Mouse (Mus musculus) liver, embryonic 12.5 days (tissue): ENCODE data around the gene BC030867. TPM values are rescaled to one million over a fixed set of nuclear protein-coding genes. Genes with fewer than 3 reads are reported as not detected.
A peak's percentile ranks its signal among the peaks of the same experiment; 100 is the strongest.
"Not testable (repeated sequence)": the region's sequence is repeated elsewhere in the genome, so short reads cannot be mapped to it uniquely, and the experiment has no call there.

ENCODE experiments used
- ATAC-seq: fragments of 200-750 bp; cut with Nextera tagmentation; 2 replicates; pipeline ENCODE4 v1.8.0; 2017; ENCODE audit warnings: moderate number of reproducible peaks, mild to moderate bottlenecking, moderate library complexity
- H3K27ac ChIP-seq: fragments of 300-500 bp; sonication (generic); 2 replicates; pipeline ENCODE4 v1.5.1; 2016; ENCODE audit warnings: mild to moderate bottlenecking
- H3K27me3 ChIP-seq: fragments of 300-500 bp; sonication (generic); replicated peaks from 2 replicates; pipeline ENCODE4 v1.6.1; 2016; ENCODE audit warnings: mild to moderate bottlenecking, moderate library complexity
- H3K36me3 ChIP-seq: fragments of 300-500 bp; sonication (generic); 2 replicates; pipeline ENCODE4 v1.6.1; 2016; ENCODE audit warnings: mild to moderate bottlenecking, moderate library complexity
- H3K4me1 ChIP-seq: fragments of 300-500 bp; sonication (generic); 2 replicates; pipeline ENCODE4 v1.6.1; 2016
- H3K4me2 ChIP-seq: fragments of 300-500 bp; sonication (generic); 2 replicates; pipeline ENCODE4 v1.6.1; 2016; ENCODE audit warnings: mild to moderate bottlenecking, moderate library complexity
- H3K4me3 ChIP-seq: fragments of 300-500 bp; sonication (generic); 2 replicates; pipeline ENCODE4 v1.5.1; 2016; ENCODE audit warnings: mild to moderate bottlenecking, moderate library complexity
- H3K9ac ChIP-seq: fragments of 300-500 bp; sonication (generic); 2 replicates; pipeline ENCODE4 v1.6.1; 2016; ENCODE audit warnings: mild to moderate bottlenecking, moderate library complexity
- H3K9me3 ChIP-seq: fragments of 300-500 bp; sonication (generic); replicated peaks from 2 replicates; pipeline ENCODE4 v1.6.1; 2016; ENCODE audit warnings: mild to moderate bottlenecking, moderate library complexity
- WGBS: fragments of 180-500 bp; shearing (Covaris S2); methylation state at CpG from one replicate; pipeline ENCODE4 v1.1.7; 2016; ENCODE audit not compliant: insufficient replicate concordance; 5-methylcytosine and 5-hydroxymethylcytosine counted together
- polyA plus RNA-seq: library from polyadenylated mRNA; unstranded; fragments of >200 nt; fragmentation: Nextera tagmentation; extraction: Ambion mirVana; gene quantifications from 2 replicates; pipeline ENCODE4 v1.2.1, GENCODE M21; 2016

BC030867 gene
- polyA plus RNA-seq, 1 experiment from 2014 or later = 19.5 TPM

GRCm38 (mm10) chr11:102265816-102266215 is 17.1 kb downstream of the BC030867 start:
- H3K27ac ChIP-seq = no peak overlapping the region
- peaks cover 44% of the 10 kb centered on the region for H3K36me3 ChIP-seq
- H3K4me3 ChIP-seq = no peak overlapping the region
- 67% methylated on average over 14 of the region's 14 CpGs for WGBS
- H3K4me1 ChIP-seq = peaks cover 13% of the 10 kb centered on the region; the same call in 1 of the 2 replicates
- H3K9ac ChIP-seq = no peak overlapping the region
- no peaks in the 10 kb centered on the region for H3K9me3 ChIP-seq
- no peaks in the 10 kb centered on the region; the same call in 1 of the 2 replicates for H3K27me3 ChIP-seq
- H3K4me2 ChIP-seq = no peak overlapping the region
- ATAC-seq = no peak

DNA sequence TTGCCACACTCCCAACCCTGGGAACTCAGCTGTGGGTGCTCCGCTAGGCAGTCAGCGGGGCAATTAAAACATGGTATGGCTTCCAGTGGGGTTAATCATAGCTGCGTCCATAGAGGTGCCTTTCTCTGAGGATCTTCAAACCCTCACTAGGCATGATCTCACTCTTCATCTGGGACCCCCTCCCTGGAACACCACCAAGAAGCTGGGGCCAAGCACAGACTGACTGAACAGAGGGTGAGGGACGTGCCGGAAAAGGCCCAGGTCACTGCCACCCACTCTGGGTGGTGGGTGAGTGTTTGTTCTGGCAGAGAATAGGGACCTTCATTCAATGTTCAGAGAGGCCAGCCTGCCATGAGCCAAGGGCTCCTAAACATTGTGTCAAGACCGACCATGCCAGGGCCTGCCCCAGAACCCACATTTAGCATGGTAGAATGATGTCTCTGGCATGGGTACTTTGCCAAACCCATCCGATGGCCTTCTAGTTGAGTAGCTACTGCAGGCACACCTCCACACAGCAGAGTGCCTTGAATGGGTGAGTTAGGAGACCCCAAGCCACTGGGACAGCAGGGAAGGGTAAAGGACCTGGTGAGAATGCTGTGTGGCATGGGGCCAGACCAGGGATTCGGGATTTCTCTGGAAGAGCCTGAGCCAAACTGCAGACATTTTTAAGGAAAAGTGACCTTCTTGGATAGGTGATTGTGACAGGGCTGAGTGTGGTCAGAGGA is 18.1 kb downstream of the BC030867 start:
- Histone ChIP-seq H3K4me1 (peaks cover 13% of the 10 kb centered on the region; the same call in 1 of the 2 replicates), H3K9me3 (no peaks in the 10 kb centered on the region), H3K27ac (no peak overlapping the region), H3K4me2 (0 out of 2 replicates have a peak overlapping the region, but pooled peaks have one; percentile 23), H3K36me3 (peaks cover 35% of the 10 kb centered on the region), H3K4me3 (no peak overlapping the region), H3K27me3 (no peaks in the 10 kb centered on the region; the same call in 1 of the 2 replicates), H3K9ac (no peak overlapping the region)
- no peak for ATAC-seq
- WGBS = 81% methylated on average over 8 of the region's 8 CpGs

DNA sequence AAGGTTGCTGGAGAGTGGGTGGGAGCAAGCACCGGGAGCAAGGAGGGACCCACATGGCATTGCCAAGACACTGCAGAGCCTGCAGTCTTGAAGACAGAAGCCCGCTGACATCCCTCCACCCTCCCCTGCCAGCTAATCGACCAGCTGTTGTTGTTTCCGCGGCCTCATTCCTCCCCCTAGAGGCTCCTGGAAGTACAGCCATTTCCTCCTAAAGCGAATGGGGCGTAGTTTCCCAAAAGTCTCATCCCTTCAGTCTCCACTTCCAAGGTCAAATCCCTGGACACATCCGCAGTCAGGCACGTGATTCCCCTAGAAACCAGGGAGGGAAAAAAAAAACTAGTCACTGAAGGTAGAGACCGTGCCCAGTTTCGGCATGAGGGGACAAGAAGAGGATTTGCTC is 18.8 kb downstream of the BC030867 start:
- 0 out of 2 replicates have a peak, but pooled peaks have one; percentile 21 for ATAC-seq
- Histone ChIP-seq H3K4me2 (0 out of 2 replicates have a peak overlapping the region, but pooled peaks have one; percentile 23), H3K9ac (no peak overlapping the region), H3K36me3 (peaks cover 28% of the 10 kb centered on the region), H3K9me3 (no peaks in the 10 kb centered on the region), H3K27me3 (no peaks in the 10 kb centered on the region; the same call in 1 of the 2 replicates), H3K4me1 (peaks cover 13% of the 10 kb centered on the region; the same call in 1 of the 2 replicates), H3K27ac (no peak overlapping the region), H3K4me3 (no peak overlapping the region)
- 8% methylated on average over 11 of the region's 11 CpGs for WGBS

GRCm38 (mm10) chr11:102268520-102269244 is 20.0 kb downstream of the BC030867 start, which contains the start of gene Asb16:
Gene Asb16 (plus strand): TSS chr11:102268743.
- H3K4me3 ChIP-seq = no peak within 1 kb of the TSS
- peaks cover 17% of the 10 kb centered on the region for H3K36me3 ChIP-seq
- no peak for ATAC-seq
- peaks cover 13% of the 10 kb centered on the region; the same call in 1 of the 2 replicates for H3K4me1 ChIP-seq
- H3K4me2 ChIP-seq = no peak within 1 kb of the TSS
- no peak within 1 kb of the TSS for H3K9ac ChIP-seq
- no peaks in the 10 kb centered on the region; the same call in none of the 2 replicates for H3K27me3 ChIP-seq
- 72% methylated on average over 12 of the region's 12 CpGs for WGBS
- H3K27ac ChIP-seq = no peak within 1 kb of the TSS
- no peaks in the 10 kb centered on the region for H3K9me3 ChIP-seq

GRCm38 (mm10) chr11:102276411-102276915 is 27.8 kb downstream of the BC030867 start:
- peak; percentile 67 for ATAC-seq

GRCm38 (mm10) chr11:102277754-102278153 is 29.1 kb downstream of the BC030867 start:
- Histone ChIP-seq H3K4me1 (peaks cover 12% of the 10 kb centered on the region), H3K4me2 (no peak overlapping the region), H3K9ac (no peak overlapping the region), H3K27me3 (peaks cover 16% of the 10 kb centered on the region), H3K27ac (no peak overlapping the region), H3K9me3 (no peaks in the 10 kb centered on the region), H3K36me3 (no peaks in the 10 kb centered on the region), H3K4me3 (no peak overlapping the region)
- no peak for ATAC-seq
- 82% methylated on average over 9 of the region's 12 CpGs for WGBS

More at GRCm38 (mm10) chr11:102276411-102276915, 27.8 kb downstream of the BC030867 start:
- H3K36me3 ChIP-seq = no peaks in the 10 kb centered on the region
- peak overlapping the region; percentile 37 for H3K4me3 ChIP-seq
- H3K9me3 ChIP-seq = no peaks in the 10 kb centered on the region
- H3K9ac ChIP-seq = peak overlapping the region; percentile 66
- H3K4me2 ChIP-seq = peak overlapping the region; percentile 68
- WGBS = 3% methylated on average over 33 of the region's 33 CpGs
- no peak overlapping the region for H3K27ac ChIP-seq
- H3K27me3 ChIP-seq = peaks cover 16% of the 10 kb centered on the region
- H3K4me1 ChIP-seq = peaks cover 12% of the 10 kb centered on the region

DNA sequence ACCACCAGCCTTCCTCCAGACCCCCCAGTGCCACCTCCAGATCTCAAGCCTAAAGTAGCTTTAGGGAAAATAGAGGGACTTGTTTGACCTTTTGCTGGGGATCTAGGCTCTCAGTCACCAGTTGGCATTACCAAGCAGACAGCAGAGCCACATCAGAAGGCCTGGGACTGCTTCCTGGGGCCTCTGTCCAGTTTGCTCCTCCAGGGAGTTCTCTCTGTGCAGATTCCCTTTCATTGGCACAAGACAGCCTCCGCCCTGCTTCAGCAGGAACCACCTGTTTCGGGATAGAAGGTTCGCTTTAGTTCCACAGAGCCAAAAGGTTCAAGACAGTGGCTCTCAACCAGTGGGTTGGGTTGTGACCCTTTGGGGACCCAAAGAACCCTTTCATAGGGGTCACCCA is 30.9 kb downstream of the BC030867 start:
- H3K27me3 ChIP-seq = peaks cover 16% of the 10 kb centered on the region
- no peak overlapping the region for H3K9ac ChIP-seq
- no peak overlapping the region for H3K4me3 ChIP-seq
- H3K4me2 ChIP-seq = no peak overlapping the region
- WGBS = 81% methylated on average over 3 of the region's 3 CpGs
- H3K36me3 ChIP-seq = no peaks in the 10 kb centered on the region
- peaks cover 18% of the 10 kb centered on the region for H3K4me1 ChIP-seq
- no peak overlapping the region for H3K27ac ChIP-seq
- ATAC-seq = no peak
- no peaks in the 10 kb centered on the region for H3K9me3 ChIP-seq

GRCm38 (mm10) chr11:102280267-102280666 is 31.6 kb downstream of the BC030867 start:
- WGBS = 64% methylated on average over 6 of the region's 6 CpGs
- H3K27ac ChIP-seq, H3K9me3 ChIP-seq, H3K4me3 ChIP-seq, H3K4me2 ChIP-seq, H3K36me3 ChIP-seq, ATAC-seq, H3K9ac ChIP-seq: not testable (repeated sequence)
- Histone ChIP-seq H3K27me3 (peaks cover 16% of the 10 kb centered on the region), H3K4me1 (peaks cover 18% of the 10 kb centered on the region)

DNA sequence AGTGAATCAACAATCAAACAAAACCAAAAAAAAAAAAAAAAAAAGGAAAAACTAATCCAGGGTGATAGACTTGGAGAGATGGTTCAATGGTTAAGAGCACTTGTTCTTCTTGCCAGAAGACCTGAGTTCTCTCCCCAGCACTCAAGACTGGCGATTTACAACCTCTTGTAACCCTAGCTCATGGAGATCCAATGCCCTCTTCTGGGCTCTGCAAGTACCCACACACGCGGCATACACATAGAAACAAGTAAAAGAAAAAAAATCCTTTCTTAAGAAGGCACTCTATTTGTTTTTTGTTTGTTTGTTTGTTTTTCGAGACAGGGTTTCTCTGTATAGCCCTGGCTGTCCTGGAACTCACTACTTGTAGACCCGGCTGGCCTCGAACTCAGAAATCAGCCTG is 35.2 kb downstream of the BC030867 start:
- H3K9ac ChIP-seq = peak overlapping the region; percentile 47
- H3K4me3 ChIP-seq = peak overlapping the region; percentile 71
- WGBS = 72% methylated on average over 6 of the region's 6 CpGs
- H3K27me3 ChIP-seq = no peaks in the 10 kb centered on the region
- H3K4me1 ChIP-seq = peaks cover 41% of the 10 kb centered on the region
- no peak for ATAC-seq
- H3K36me3 ChIP-seq = peaks cover 19% of the 10 kb centered on the region
- peak overlapping the region; percentile 82 for H3K4me2 ChIP-seq
- no peaks in the 10 kb centered on the region for H3K9me3 ChIP-seq
- peak overlapping the region; percentile 79 for H3K27ac ChIP-seq

GRCm38 (mm10) chr11:102284501-102285094 is 35.9 kb downstream of the BC030867 start, which contains the start of gene Tmub2:
Gene Tmub2 (plus strand): TSS chr11:102284931.
- ATAC-seq = peak; percentile 87
- H3K4me3 ChIP-seq = peak within 1 kb of the TSS; percentile 71
- peak within 1 kb of the TSS; percentile 79 for H3K27ac ChIP-seq
- H3K4me1 ChIP-seq = peaks cover 42% of the 10 kb centered on the region
- H3K36me3 ChIP-seq = peaks cover 25% of the 10 kb centered on the region
- no peaks in the 10 kb centered on the region for H3K27me3 ChIP-seq
- WGBS = 1% methylated on average over 32 of the region's 32 CpGs
- H3K9me3 ChIP-seq = no peaks in the 10 kb centered on the region
- H3K9ac ChIP-seq = peak within 1 kb of the TSS; percentile 85
- peak within 1 kb of the TSS; percentile 82 for H3K4me2 ChIP-seq

- peaks cover 45% of the 10 kb centered on the region for H3K4me1 ChIP-seq
- no peaks in the 10 kb centered on the region for H3K9me3 ChIP-seq
- peak; percentile 65 for ATAC-seq
- 2% methylated on average over 31 of the region's 31 CpGs for WGBS
- peak overlapping the region; percentile 85 for H3K9ac ChIP-seq
- H3K36me3 ChIP-seq = peaks cover 32% of the 10 kb centered on the region
- H3K27me3 ChIP-seq = no peaks in the 10 kb centered on the region
- peak overlapping the region; percentile 71 for H3K4me3 ChIP-seq
- peak overlapping the region; percentile 82 for H3K4me2 ChIP-seq
- peak overlapping the region; percentile 79 for H3K27ac ChIP-seq
Measured at GRCm38 (mm10) chr11:102285095-102285834, 36.6 kb downstream of the BC030867 start.
